Mouse (Mus musculus) heart, embryonic 15.5 days (tissue): ENCODE data around the gene Zfp174. TPM values are rescaled to one million over a fixed set of nuclear protein-coding genes. Genes with fewer than 3 reads are reported as not detected.
A peak's percentile ranks its signal among the peaks of the same experiment; 100 is the strongest.
"Not testable (repeated sequence)": the region's sequence is repeated elsewhere in the genome, so short reads cannot be mapped to it uniquely, and the experiment has no call there.

Source experiments
- ATAC-seq: fragments of 200-750 bp; cut with Nextera tagmentation; replicated peaks from 2 replicates; pipeline ENCODE4 v1.8.0; 2017; ENCODE audit warnings: low read depth, moderate TSS enrichment; ENCODE audit not compliant: insufficient number of reproducible peaks, insufficient read depth, low FRiP score
- H3K27ac ChIP-seq: fragments of 300-500 bp; sonication (generic); 2 replicates; pipeline ENCODE4 v1.5.1; 2015; ENCODE audit warnings: mild to moderate bottlenecking, inconsistent platforms
- H3K27me3 ChIP-seq: fragments of 300-500 bp; sonication (generic); 2 replicates; pipeline ENCODE4 v1.6.1; 2015; ENCODE audit warnings: inconsistent platforms
- H3K36me3 ChIP-seq: fragments of 300-500 bp; sonication (generic); 2 replicates; pipeline ENCODE4 v1.6.1; 2015; ENCODE audit warnings: mild to moderate bottlenecking, inconsistent platforms
- H3K4me1 ChIP-seq: fragments of 300-500 bp; sonication (generic); replicated peaks from 2 replicates; pipeline ENCODE4 v1.6.1; 2015; ENCODE audit warnings: inconsistent platforms
- H3K4me2 ChIP-seq: fragments of 300-500 bp; sonication (generic); 2 replicates; pipeline ENCODE4 v1.6.1; 2015; ENCODE audit warnings: inconsistent platforms, mild to moderate bottlenecking, moderate library complexity
- H3K4me3 ChIP-seq: fragments of 300-500 bp; sonication (generic); 2 replicates; pipeline ENCODE4 v1.5.1; 2015; ENCODE audit warnings: mild to moderate bottlenecking, inconsistent platforms
- H3K9ac ChIP-seq: fragments of 300-500 bp; sonication (generic); 2 replicates; pipeline ENCODE4 v1.6.1; 2015; ENCODE audit warnings: mild to moderate bottlenecking, inconsistent platforms
- H3K9me3 ChIP-seq: fragments of 300-500 bp; sonication (generic); replicated peaks from 2 replicates; pipeline ENCODE4 v1.6.1; 2016; ENCODE audit warnings: inconsistent platforms
- WGBS: fragments of 180-500 bp; shearing (Covaris S2); methylation state at CpG from one replicate; pipeline ENCODE4 v1.1.7; 2015; ENCODE audit warnings: mixed read lengths; 5-methylcytosine and 5-hydroxymethylcytosine counted together
- polyA plus RNA-seq: library from polyadenylated mRNA; unstranded; fragments of >200 nt; fragmentation: Nextera tagmentation; extraction: Ambion mirVana; gene quantifications from 2 replicates; pipeline ENCODE4 v1.2.1, GENCODE M21; 2015

Gene Zfp174
- 0.71 and 0.77 TPM in 2 replicates for polyA plus RNA-seq

GRCm38 (mm10) chr16:3846711-3847518 is at the start of gene Zfp174:
Zfp174 (plus strand) TSS chr16:3847268.
- Histone ChIP-seq H3K4me3 (peak within 1 kb of the TSS; percentile 81), H3K9me3 (no peaks in the 10 kb centered on the region), H3K27ac (peak within 1 kb of the TSS; percentile 56), H3K4me1 (peaks cover 8% of the 10 kb centered on the region), H3K4me2 (peak within 1 kb of the TSS; percentile 68), H3K36me3 (no peaks in the 10 kb centered on the region), H3K27me3 (no peaks in the 10 kb centered on the region), H3K9ac (peak within 1 kb of the TSS; percentile 78)
- ATAC-seq: peak; percentile 100
- WGBS: 2% methylated on average over 38 of the region's 38 CpGs

- Histone ChIP-seq H3K4me1 (no peaks in the 10 kb centered on the region), H3K27ac (no peak overlapping the region), H3K9me3 (no peaks in the 10 kb centered on the region; the same call in 1 of the 2 replicates), H3K4me3 (no peak overlapping the region), H3K9ac (no peak overlapping the region), H3K36me3 (no peaks in the 10 kb centered on the region), H3K4me2 (no peak overlapping the region), H3K27me3 (no peaks in the 10 kb centered on the region)
- no peak for ATAC-seq
- 74% methylated on average over 3 of the region's 3 CpGs for WGBS
These were observed 38.9 kb upstream of the Zfp174 start for GRCm38 (mm10) chr16:3808176-3808575.

DNA sequence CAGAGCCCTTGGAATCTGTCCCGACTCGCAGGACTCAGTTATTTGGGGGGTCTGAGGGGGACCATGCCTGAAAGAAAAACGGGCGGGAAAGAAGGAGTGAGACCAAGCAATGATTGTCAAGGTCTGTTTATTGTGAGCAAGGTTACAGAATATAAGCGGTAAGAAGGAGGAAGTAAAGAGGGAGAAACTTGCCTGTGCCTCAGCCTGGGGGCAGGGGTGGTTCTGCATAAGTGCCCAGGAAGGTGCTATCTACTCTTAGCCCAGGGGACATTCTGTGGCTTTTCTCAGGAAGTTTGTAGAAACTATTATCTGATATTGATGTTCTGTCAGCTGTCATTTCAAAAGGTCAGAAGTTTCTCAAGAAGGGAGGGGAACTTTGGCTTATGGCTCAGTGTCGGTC is 32.4 kb upstream of the Zfp174 start:
- not testable (repeated sequence) for H3K4me1 ChIP-seq, H3K9ac ChIP-seq, ATAC-seq, H3K27me3 ChIP-seq, H3K27ac ChIP-seq, H3K4me2 ChIP-seq, H3K4me3 ChIP-seq, H3K9me3 ChIP-seq, H3K36me3 ChIP-seq
- 78% methylated on average over 6 of the region's 6 CpGs for WGBS

DNA sequence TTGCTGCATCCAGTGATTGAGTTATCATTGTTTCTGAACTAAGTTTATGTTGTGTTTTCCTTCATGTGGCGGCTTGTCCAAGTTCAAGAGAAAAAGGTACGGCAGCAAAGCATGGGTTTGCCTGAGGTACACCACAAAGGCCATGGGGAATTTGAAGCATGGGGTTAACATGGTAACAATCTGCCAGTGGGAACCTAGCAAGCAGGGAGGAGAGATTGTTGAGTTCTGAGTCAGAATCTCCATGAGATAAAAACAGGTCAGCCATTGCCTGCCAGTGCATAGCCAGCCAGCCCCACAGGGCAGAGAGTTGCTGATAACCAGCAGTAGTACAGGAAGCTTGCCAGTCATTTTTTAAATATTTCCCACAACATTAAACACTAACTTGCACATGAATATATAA is 26.9 kb upstream of the Zfp174 start:
- Histone ChIP-seq H3K4me2 (no peak overlapping the region), H3K9ac (no peak overlapping the region), H3K27ac (no peak overlapping the region), H3K27me3 (no peaks in the 10 kb centered on the region), H3K4me3 (no peak overlapping the region), H3K4me1 (no peaks in the 10 kb centered on the region), H3K36me3 (no peaks in the 10 kb centered on the region), H3K9me3 (no peaks in the 10 kb centered on the region)
- ATAC-seq: no peak; the same call in 1 of the 2 replicates
- WGBS: 51% methylated on average over 2 of the region's 2 CpGs

- H3K36me3 ChIP-seq: no peaks in the 10 kb centered on the region
- H3K4me2 ChIP-seq: no peak overlapping the region
- no peaks in the 10 kb centered on the region for H3K9me3 ChIP-seq
- H3K4me3 ChIP-seq: no peak overlapping the region
- no peak overlapping the region for H3K9ac ChIP-seq
- 62% methylated on average over 3 of the region's 3 CpGs for WGBS
- H3K27me3 ChIP-seq: no peaks in the 10 kb centered on the region
- H3K4me1 ChIP-seq: no peaks in the 10 kb centered on the region
- H3K27ac ChIP-seq: no peak overlapping the region
- no peak for ATAC-seq
These were observed 19.0 kb upstream of the Zfp174 start for GRCm38 (mm10) chr16:3828021-3828420.

DNA sequence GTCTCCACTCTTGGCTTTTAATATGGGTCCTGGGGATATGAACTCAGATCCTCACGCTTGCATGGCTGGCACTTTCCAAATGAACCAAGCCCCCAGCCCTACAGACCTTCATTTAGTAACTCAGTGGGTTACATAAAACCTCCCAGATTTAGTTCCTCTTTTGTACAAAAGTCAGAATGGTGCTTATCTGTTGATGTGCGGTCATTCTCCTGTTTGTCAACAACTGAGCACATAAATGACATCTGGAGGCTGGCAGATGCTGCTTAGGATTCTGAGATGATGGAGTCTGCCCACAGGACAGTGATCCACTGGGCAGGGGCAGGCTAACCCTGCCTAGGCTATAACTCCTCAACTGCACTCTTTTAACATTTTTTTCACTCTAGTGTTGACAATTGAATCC is 17.3 kb upstream of the Zfp174 start:
- H3K36me3 ChIP-seq: no peaks in the 10 kb centered on the region
- no peaks in the 10 kb centered on the region for H3K9me3 ChIP-seq
- H3K4me1 ChIP-seq: no peaks in the 10 kb centered on the region
- no peak overlapping the region for H3K27ac ChIP-seq
- H3K4me3 ChIP-seq: no peak overlapping the region
- no peaks in the 10 kb centered on the region for H3K27me3 ChIP-seq
- no peak overlapping the region for H3K4me2 ChIP-seq
- 79% methylated on average over 2 of the region's 2 CpGs for WGBS
- ATAC-seq: no peak
- no peak overlapping the region for H3K9ac ChIP-seq

GRCm38 (mm10) chr16:3830588-3831109 is 16.4 kb upstream of the Zfp174 start, which contains the start of gene Olfr15:
Olfr15 (plus strand) TSS chr16:3830878.
- Histone ChIP-seq H3K27ac (no peak within 1 kb of the TSS), H3K4me1 (no peaks in the 10 kb centered on the region), H3K4me2 (no peak within 1 kb of the TSS), H3K4me3 (no peak within 1 kb of the TSS), H3K36me3 (no peaks in the 10 kb centered on the region), H3K9ac (no peak within 1 kb of the TSS), H3K9me3 (no peaks in the 10 kb centered on the region), H3K27me3 (no peaks in the 10 kb centered on the region)
- no peak for ATAC-seq

- H3K9me3 ChIP-seq: no peaks in the 10 kb centered on the region
- no peak overlapping the region for H3K27ac ChIP-seq
- ATAC-seq: no peak
- WGBS: 77% methylated on average over 2 of the region's 2 CpGs
- H3K4me2 ChIP-seq: no peak overlapping the region
- no peak overlapping the region for H3K4me3 ChIP-seq
- no peak overlapping the region for H3K9ac ChIP-seq
- H3K27me3 ChIP-seq: peaks cover 7% of the 10 kb centered on the region; the same call in 1 of the 2 replicates
- no peaks in the 10 kb centered on the region for H3K4me1 ChIP-seq
- H3K36me3 ChIP-seq: no peaks in the 10 kb centered on the region
These were observed 11.6 kb upstream of the Zfp174 start for GRCm38 (mm10) chr16:3835461-3835860.

DNA sequence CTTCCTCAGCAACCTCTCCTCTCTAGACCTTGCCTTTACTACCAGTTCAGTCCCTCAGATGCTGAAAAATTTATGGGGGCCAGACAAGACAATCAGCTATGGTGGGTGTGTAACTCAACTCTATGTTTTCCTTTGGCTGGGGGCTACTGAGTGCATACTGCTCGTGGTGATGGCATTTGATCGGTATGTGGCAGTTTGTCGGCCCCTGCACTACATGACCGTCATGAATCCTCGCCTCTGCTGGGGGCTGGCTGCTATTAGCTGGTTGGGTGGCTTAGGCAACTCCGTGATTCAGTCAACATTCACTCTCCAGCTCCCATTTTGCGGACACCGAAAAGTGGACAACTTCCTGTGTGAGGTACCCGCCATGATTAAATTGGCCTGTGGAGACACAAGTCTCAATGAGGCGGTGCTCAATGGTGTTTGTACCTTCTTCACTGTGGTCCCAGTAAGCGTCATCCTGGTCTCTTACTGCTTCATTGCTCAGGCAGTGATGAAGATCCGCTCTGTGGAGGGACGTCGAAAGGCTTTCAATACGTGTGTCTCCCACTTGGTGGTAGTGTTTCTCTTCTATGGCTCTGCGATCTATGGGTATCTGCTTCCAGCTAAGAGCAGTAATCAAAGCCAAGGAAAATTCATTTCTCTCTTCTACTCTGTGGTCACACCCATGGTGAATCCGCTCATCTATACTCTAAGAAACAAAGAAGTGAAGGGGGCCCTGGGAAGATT is 7.7 kb upstream of the Zfp174 start:
- ATAC-seq: no peak

GRCm38 (mm10) chr16:3842989-3843388 is 4.1 kb upstream of the Zfp174 start:
- Histone ChIP-seq H3K9me3 (no peaks in the 10 kb centered on the region), H3K4me2 (no peak overlapping the region), H3K27ac (no peak overlapping the region), H3K4me3 (no peak overlapping the region), H3K4me1 (peaks cover 7% of the 10 kb centered on the region), H3K9ac (no peak overlapping the region), H3K36me3 (no peaks in the 10 kb centered on the region), H3K27me3 (peaks cover 7% of the 10 kb centered on the region; the same call in 1 of the 2 replicates)
- WGBS: 30% methylated on average over 4 of the region's 4 CpGs
- no peak for ATAC-seq

More for the DNA sequence above, 7.7 kb upstream of the Zfp174 start:
- Histone ChIP-seq H3K9ac (no peak overlapping the region), H3K27me3 (peaks cover 7% of the 10 kb centered on the region; the same call in 1 of the 2 replicates), H3K4me1 (no peaks in the 10 kb centered on the region), H3K9me3 (no peaks in the 10 kb centered on the region), H3K36me3 (no peaks in the 10 kb centered on the region), H3K4me3 (no peak overlapping the region), H3K4me2 (no peak overlapping the region), H3K27ac (no peak overlapping the region)
- WGBS: 42% methylated on average over 17 of the region's 17 CpGs

GRCm38 (mm10) chr16:3843796-3844195 is 3.3 kb upstream of the Zfp174 start:
- Histone ChIP-seq H3K36me3 (no peaks in the 10 kb centered on the region), H3K4me2 (no peak overlapping the region), H3K4me1 (peaks cover 8% of the 10 kb centered on the region), H3K4me3 (no peak overlapping the region), H3K27ac (no peak overlapping the region), H3K9me3 (no peaks in the 10 kb centered on the region), H3K27me3 (peaks cover under 1% of the 10 kb centered on the region; the same call in 1 of the 2 replicates), H3K9ac (no peak overlapping the region)
- 46% methylated on average over 1 of the region's 1 CpGs for WGBS
- no peak for ATAC-seq
